Mouse (Mus musculus): ENCODE measurements around the gene Nipsnap3b.

Gene Nipsnap3b

GRCm38 (mm10) chr4:53011732-53012361 lies at the start of gene Nipsnap3b:
TSS of gene Nipsnap3b (plus strand) at chr4:53011880.
- DNase-seq (ENCODE audit: low spot score) = peak; percentile 93

- DNase-seq (ENCODE audit: low spot score) = no peak
Measured at GRCm38 (mm10) chr4:52964247-52964646, 47.4 kb upstream of the Nipsnap3b start, which contains the start of gene Olfr270. TSS of gene Olfr270 (plus strand) at chr4:52964547.

- DNase-seq (ENCODE audit: low spot score) = no peak
Measured at GRCm38 (mm10) chr4:52985216-52985615, 26.5 kb upstream of the Nipsnap3b start.

GRCm38 (mm10) chr4:52986266-52986665 lies 25.4 kb upstream of the Nipsnap3b start:
- no peak for DNase-seq (ENCODE audit: low spot score)

DNA sequence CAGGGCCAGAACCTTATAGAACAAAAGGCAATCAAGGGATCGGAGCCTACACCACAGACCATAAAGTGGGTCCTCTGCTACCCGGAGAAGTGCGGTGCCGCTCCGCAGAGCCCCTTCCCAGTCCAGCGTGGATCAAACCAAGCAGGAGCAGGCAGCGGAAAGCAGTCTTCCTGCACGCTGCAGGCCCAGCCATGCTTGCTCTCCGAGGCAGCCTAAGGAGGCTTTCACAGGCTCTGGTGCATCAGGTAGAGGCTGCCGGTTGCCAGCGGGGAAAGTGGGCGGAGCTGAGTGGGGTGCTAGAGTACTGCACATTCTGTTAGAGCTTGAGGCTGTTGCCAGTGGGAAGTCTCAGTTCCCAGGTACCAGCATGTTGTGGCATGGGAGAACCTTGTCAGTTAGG lies 22.4 kb upstream of the Nipsnap3b start, which contains the start of gene Nipsnap3a:
TSS of gene Nipsnap3a (plus strand) at position 25 of the 400 bp plus-strand sequence.
- no peak for DNase-seq (ENCODE audit: low spot score)

GRCm38 (mm10) chr4:52999449-52999848 lies 12.2 kb upstream of the Nipsnap3b start:
- no peak for DNase-seq (ENCODE audit: low spot score)

- no peak for DNase-seq (ENCODE audit: low spot score)
Measured at GRCm38 (mm10) chr4:53000154-53000553, 11.5 kb upstream of the Nipsnap3b start.

DNA sequence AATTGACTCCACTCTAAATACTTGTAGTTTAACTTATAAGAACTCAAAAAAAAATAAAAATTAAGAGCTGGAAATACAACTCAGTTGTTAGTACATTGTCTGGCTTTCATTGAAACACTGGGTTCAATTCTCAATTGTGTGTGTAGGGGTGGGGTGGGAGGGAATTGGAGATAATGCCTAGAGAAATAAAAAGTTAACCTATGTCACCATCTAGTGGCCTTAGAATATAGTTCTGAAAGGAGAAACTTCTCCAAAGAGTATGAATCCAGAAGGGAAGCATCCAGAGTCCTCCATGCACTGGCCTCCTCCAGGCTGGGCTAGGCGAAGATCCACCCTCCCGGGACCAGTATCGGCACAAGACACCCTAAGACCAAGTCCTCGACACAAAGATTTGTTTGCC lies 2.5 kb upstream of the Nipsnap3b start:
- DNase-seq (ENCODE audit: low spot score) = peak; percentile 29

GRCm38 (mm10) chr4:53009871-53010270 lies 1.8 kb upstream of the Nipsnap3b start:
- DNase-seq (ENCODE audit: low spot score) = no peak

DNA sequence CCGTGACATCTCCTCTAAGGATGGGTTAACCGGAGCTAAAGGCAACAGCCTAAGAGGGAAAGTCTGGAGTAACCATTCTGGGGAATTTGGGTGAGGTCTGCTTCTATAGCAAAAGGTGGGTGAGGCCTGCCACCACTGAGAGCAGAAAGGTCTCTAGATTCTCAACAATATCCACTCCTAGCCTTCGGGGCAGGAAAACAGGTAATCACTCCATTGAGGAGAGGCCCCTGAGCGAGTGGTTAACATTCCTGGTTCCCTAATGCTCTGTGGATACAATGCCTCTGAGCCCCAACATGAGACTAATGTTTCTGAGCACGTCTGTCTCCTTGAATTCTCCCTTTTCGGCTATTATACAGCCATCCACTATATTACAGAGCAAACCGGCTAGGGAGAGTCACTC lies 2.7 kb downstream of the Nipsnap3b start:
- DNase-seq (ENCODE audit: low spot score) = no peak

GRCm38 (mm10) chr4:53015024-53015423 lies 3.3 kb downstream of the Nipsnap3b start:
- DNase-seq (ENCODE audit: low spot score) = no peak

DNA sequence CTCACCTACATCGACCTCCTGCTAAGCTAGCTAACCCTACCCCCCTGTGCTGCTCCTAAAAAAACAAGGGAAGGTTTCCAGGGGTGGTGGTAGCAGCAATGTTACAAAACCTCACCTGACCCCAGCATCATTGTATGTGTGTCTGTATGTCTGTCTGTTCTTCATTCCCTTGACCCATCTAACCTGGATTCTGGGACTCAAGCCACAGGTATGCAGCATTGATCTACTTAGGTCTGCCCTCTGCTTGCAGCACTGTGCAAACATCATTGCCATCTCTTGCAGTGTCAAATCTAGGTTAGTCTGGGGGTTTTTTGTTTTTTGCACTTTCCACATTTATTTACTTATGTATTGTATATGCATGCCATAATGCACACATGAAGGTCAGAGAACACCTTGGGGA lies 6.7 kb downstream of the Nipsnap3b start:
- no peak for DNase-seq (ENCODE audit: low spot score)

DNA sequence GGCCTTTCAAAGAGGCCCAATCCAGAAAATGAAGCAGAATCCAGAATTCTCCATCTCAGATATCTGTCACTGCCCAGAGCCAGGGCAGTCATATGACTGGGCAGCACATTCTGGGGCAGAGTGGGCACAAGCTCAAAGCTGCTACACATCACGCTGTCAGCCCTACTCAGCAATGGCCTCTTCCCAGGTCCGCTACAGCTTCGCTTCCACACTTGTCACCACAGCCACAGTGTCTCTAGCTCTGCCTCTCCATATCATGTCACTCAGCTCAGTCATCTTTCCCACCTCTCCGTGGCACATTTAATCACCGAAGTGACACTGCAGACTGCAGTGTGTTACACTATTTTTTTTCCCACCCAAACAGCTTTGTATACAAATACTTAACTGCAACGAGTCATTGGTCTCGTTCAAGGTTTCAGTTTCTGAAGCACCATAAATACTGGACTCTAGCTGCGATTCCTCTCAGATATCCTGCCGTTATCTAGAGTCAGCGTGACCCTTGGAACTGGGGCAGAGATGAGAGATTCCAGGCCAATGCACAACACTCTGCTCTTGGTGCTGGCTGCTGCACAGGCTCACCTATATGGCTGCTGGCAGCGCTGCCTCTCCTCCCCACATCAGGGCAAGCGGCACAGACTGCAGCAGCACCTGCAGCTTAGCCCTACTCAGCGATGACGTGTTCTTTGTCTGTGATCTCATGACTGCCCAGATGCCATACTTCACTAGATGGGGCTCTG lies 11.7 kb downstream of the Nipsnap3b start:
- DNase-seq (ENCODE audit: low spot score) = no peak

- no peak for DNase-seq (ENCODE audit: low spot score)
Measured at GRCm38 (mm10) chr4:53024397-53024796, 12.7 kb downstream of the Nipsnap3b start.

GRCm38 (mm10) chr4:53027811-53028210 lies 16.1 kb downstream of the Nipsnap3b start:
- DNase-seq (ENCODE audit: low spot score) = no peak

- peak; percentile 31 for DNase-seq (ENCODE audit: low spot score)
Measured at GRCm38 (mm10) chr4:53030326-53030948, 18.8 kb downstream of the Nipsnap3b start.

- DNase-seq (ENCODE audit: low spot score) = no peak
Measured at GRCm38 (mm10) chr4:53043819-53044218, 32.1 kb downstream of the Nipsnap3b start.

DNA sequence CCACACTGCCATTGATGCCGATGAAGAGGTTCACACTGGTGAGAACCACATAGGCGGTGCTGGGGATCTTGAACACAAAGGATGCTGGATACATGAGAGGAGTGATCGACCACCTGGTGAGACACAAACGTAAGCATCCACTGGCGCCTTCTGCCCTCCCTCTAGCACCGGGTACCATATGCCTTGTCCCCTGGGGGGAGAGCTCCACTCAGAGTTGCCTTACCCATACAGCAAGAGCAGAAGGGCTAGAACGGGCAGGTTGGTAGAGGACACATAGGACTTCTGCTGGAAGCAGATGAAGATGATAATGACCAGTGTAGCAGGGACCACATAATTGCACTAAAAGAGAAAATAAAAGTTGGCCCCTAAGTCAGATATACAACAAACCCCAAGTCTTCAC lies 34.1 kb downstream of the Nipsnap3b start:
- no peak for DNase-seq (ENCODE audit: low spot score)

- no peak for DNase-seq (ENCODE audit: low spot score)
Measured at GRCm38 (mm10) chr4:53046238-53047022, 34.8 kb downstream of the Nipsnap3b start.

- no peak for DNase-seq (ENCODE audit: low spot score)
Measured at GRCm38 (mm10) chr4:53062301-53063008, 50.8 kb downstream of the Nipsnap3b start.

All from MN1 (cell line).